Mouse (Mus musculus): ENCODE data around the gene Dab1. TPM values are rescaled to one million over a fixed set of nuclear protein-coding genes. Genes with fewer than 3 reads are reported as not detected.

Dab1 gene
- polyA plus RNA-seq, 1 experiment from 2014 or later = 77.5 TPM

DNA sequence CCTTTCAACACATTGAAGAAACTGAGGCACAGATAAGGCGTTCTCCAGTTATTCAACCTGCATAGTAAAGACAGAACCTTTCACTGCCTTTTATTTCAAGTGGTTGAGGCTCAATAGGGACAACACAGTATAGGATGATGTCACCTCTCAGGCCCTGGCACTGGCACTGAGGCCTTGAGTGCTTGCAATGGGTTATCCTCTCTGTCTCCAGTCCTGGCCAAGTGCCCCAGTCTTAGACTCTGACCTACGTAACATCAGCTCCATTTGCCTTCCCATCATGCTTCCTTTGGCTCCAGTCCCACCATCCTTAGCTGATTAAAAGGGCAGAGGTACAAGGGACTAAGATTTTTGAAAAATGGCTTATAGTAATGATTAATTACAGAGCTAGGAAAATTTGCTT, 220.4 kb downstream of the Dab1 start:
- Histone ChIP-seq H3K27me3 (replicated peaks; ENCODE audit: control insufficient read depth, insufficient read depth, low read length) (no peaks in the 10 kb centered on the region), H3K9ac (ENCODE audit: low read depth, low read length) (no peak overlapping the region), H3K4me1 (ENCODE audit: control insufficient read depth, insufficient read depth, low read depth, low read length) (no peaks in the 10 kb centered on the region), H3K4me3 (ENCODE audit: low read length) (no peak overlapping the region), H3K4me2 (ENCODE audit: low read length) (no peak overlapping the region), H3K9me3 (ENCODE audit: control insufficient read depth, low read length) (no peaks in the 10 kb centered on the region), H3K36me3 (ENCODE audit: control insufficient read depth, insufficient read depth, low read length) (no peaks in the 10 kb centered on the region), H3K27ac (ENCODE audit: low read depth, low read length) (no peak overlapping the region)
- ATAC-seq = no peak
- WGBS = 77% methylated on average over 2 of the region's 2 CpGs

DNA sequence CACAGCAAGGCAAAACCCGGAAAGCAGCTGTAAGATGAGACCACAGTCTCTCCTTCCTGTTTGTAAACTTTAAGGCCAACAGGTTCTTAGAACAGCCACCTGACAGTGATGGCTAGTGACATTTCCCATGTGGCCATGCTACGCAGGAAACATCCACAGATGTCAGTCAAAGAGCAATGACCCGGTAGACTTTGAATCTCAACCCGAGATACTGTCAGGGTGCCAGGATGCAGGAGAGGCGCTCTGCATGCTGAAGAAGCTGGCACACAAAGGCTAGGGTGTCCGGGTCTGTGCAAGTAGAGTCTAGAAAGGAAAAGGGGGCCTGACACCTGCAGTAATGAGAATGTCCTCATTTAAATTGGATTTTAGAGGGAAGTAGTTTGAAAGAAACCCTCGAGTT, 222.0 kb downstream of the Dab1 start:
- Histone ChIP-seq H3K27me3 (replicated peaks; ENCODE audit: control insufficient read depth, insufficient read depth, low read length) (no peaks in the 10 kb centered on the region), H3K4me2 (ENCODE audit: low read length) (no peak overlapping the region), H3K9me3 (ENCODE audit: control insufficient read depth, low read length) (no peaks in the 10 kb centered on the region), H3K4me3 (ENCODE audit: low read length) (no peak overlapping the region), H3K36me3 (ENCODE audit: control insufficient read depth, insufficient read depth, low read length) (no peaks in the 10 kb centered on the region), H3K9ac (ENCODE audit: low read depth, low read length) (no peak overlapping the region), H3K27ac (ENCODE audit: low read depth, low read length) (no peak overlapping the region), H3K4me1 (ENCODE audit: control insufficient read depth, insufficient read depth, low read depth, low read length) (no peaks in the 10 kb centered on the region)
- ATAC-seq = no peak
- WGBS = 48% methylated on average over 7 of the region's 7 CpGs

DNA sequence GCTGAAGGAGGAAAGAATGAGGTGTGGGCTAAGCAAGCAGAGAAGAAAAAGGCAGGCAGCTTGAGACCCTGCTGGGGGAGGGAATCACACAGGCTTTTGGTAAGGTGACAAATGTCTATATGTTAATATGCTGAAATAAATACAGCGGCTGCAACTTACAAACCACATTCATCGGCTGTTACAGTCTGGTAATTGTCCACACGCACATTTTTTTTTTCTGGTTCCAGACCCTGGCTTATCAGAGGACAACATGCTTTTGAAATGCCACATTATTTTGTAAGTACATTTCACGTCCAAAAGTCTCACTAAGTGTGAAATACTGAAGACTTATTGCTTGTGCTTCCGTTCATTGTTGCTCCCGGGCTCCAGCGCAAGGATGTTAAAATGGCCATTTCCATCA, 225.5 kb downstream of the Dab1 start:
- ATAC-seq = no peak
- Histone ChIP-seq H3K9me3 (ENCODE audit: control insufficient read depth, low read length) (no peaks in the 10 kb centered on the region), H3K4me1 (ENCODE audit: control insufficient read depth, insufficient read depth, low read depth, low read length) (no peaks in the 10 kb centered on the region), H3K9ac (ENCODE audit: low read depth, low read length) (no peak overlapping the region), H3K4me3 (ENCODE audit: low read length) (no peak overlapping the region), H3K36me3 (ENCODE audit: control insufficient read depth, insufficient read depth, low read length) (no peaks in the 10 kb centered on the region), H3K4me2 (ENCODE audit: low read length) (no peak overlapping the region), H3K27ac (ENCODE audit: low read depth, low read length) (no peak overlapping the region), H3K27me3 (replicated peaks; ENCODE audit: control insufficient read depth, insufficient read depth, low read length) (no peaks in the 10 kb centered on the region)
- 66% methylated on average over 7 of the region's 7 CpGs for WGBS

DNA sequence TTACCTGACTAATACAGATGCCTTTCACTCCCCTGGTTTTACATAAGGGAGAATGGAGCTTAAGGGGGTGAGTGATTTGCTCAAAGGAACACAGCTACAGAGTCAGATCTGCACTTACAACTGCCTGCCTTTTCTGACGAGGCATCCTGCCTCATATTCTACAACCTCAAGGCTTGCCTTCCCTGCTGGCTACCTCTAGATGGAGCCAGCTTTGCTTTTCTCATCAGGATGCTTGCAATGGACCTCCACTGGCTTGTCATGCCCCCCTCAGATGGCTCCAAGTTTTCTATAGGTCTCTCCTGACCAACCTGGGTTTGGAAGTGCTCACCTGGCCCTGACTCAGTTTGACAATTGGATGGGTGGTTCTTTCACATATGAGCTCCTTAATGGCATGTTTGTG, 238.0 kb downstream of the Dab1 start:
- Histone ChIP-seq H3K9me3 (ENCODE audit: control insufficient read depth, low read length) (no peaks in the 10 kb centered on the region), H3K27me3 (replicated peaks; ENCODE audit: control insufficient read depth, insufficient read depth, low read length) (no peaks in the 10 kb centered on the region), H3K9ac (ENCODE audit: low read depth, low read length) (no peak overlapping the region), H3K36me3 (ENCODE audit: control insufficient read depth, insufficient read depth, low read length) (no peaks in the 10 kb centered on the region), H3K4me3 (ENCODE audit: low read length) (no peak overlapping the region), H3K4me2 (ENCODE audit: low read length) (no peak overlapping the region), H3K27ac (ENCODE audit: low read depth, low read length) (no peak overlapping the region), H3K4me1 (ENCODE audit: control insufficient read depth, insufficient read depth, low read depth, low read length) (no peaks in the 10 kb centered on the region)
- WGBS = 24% methylated on average over 1 of the region's 1 CpGs
- no peak for ATAC-seq

DNA sequence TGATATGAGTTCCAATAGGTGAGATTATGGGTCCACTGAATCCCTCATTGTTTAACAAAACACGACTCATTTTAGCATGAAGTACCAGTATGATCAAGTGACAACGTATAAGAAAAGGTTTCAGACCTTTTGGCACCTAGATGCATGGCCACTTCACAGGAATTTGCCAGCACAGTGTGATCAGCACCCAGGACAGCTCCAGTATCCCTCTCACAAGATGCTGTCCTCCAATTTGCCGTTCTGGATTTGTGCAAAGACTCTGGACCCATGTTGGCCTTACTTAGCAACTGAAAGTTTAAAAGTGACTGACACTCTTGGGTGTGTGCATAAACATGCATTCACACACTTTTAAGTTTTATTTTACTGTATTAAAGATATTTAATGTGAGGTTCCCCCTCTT, 256.4 kb downstream of the Dab1 start:
- 42% methylated on average over 3 of the region's 3 CpGs for WGBS
- Histone ChIP-seq H3K4me3 (ENCODE audit: low read length) (no peak overlapping the region), H3K4me2 (ENCODE audit: low read length) (no peak overlapping the region), H3K9ac (ENCODE audit: low read depth, low read length) (no peak overlapping the region), H3K36me3 (ENCODE audit: control insufficient read depth, insufficient read depth, low read length) (no peaks in the 10 kb centered on the region), H3K9me3 (ENCODE audit: control insufficient read depth, low read length) (no peaks in the 10 kb centered on the region), H3K27ac (ENCODE audit: low read depth, low read length) (no peak overlapping the region), H3K27me3 (replicated peaks; ENCODE audit: control insufficient read depth, insufficient read depth, low read length) (no peaks in the 10 kb centered on the region), H3K4me1 (ENCODE audit: control insufficient read depth, insufficient read depth, low read depth, low read length) (no peaks in the 10 kb centered on the region)
- no peak for ATAC-seq

DNA sequence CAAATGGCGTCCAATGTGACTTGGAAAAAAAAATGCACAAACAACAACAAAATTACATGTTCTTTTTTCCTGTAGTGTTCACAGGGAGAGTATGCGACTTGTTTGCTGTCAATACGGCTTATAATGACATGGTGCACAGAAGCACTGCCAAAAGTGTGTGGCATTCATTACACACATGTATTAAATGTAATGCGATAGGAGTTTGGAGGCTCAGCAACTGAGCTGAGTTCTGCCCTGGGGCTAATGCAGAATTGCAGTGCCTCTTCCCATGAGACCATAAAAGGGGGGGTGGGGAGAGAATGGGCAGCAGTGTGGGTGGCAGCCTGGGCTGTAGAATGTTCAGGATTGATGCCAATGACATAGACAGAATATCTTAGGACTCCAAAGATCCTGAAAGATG, 259.7 kb downstream of the Dab1 start:
- no peak for ATAC-seq
- Histone ChIP-seq H3K27me3 (replicated peaks; ENCODE audit: control insufficient read depth, insufficient read depth, low read length) (no peaks in the 10 kb centered on the region), H3K4me1 (ENCODE audit: control insufficient read depth, insufficient read depth, low read depth, low read length) (no peaks in the 10 kb centered on the region; the same call in 1 of the 2 replicates), H3K4me2 (ENCODE audit: low read length) (no peak overlapping the region), H3K36me3 (ENCODE audit: control insufficient read depth, insufficient read depth, low read length) (no peaks in the 10 kb centered on the region), H3K27ac (ENCODE audit: low read depth, low read length) (no peak overlapping the region), H3K9ac (ENCODE audit: low read depth, low read length) (no peak overlapping the region), H3K4me3 (ENCODE audit: low read length) (no peak overlapping the region), H3K9me3 (ENCODE audit: control insufficient read depth, low read length) (no peaks in the 10 kb centered on the region)
- WGBS = 51% methylated on average over 4 of the region's 4 CpGs

DNA sequence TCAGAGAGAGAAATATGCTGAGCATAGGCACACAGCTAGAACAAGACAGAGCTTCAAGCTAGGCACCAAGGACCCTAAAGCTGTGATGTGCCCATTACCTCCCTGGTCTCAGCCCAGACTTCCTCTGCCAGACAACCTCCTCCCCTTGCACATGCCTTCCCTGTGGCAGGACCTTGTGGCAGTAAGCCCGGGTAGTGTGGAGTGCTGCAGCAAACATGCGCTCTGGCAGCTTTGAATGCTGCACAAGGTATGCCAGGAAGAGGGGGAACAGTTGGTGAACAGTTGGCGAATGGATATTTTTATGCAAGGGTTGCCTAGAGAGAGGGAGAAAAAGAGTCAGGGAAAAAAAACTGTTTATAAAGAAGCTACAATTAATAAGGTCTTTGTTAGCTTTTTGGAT, 262.5 kb downstream of the Dab1 start:
- Histone ChIP-seq H3K9me3 (ENCODE audit: control insufficient read depth, low read length) (no peaks in the 10 kb centered on the region), H3K9ac (ENCODE audit: low read depth, low read length) (no peak overlapping the region), H3K4me3 (ENCODE audit: low read length) (no peak overlapping the region), H3K4me2 (ENCODE audit: low read length) (no peak overlapping the region), H3K27me3 (replicated peaks; ENCODE audit: control insufficient read depth, insufficient read depth, low read length) (no peaks in the 10 kb centered on the region), H3K4me1 (ENCODE audit: control insufficient read depth, insufficient read depth, low read depth, low read length) (no peaks in the 10 kb centered on the region; the same call in 1 of the 2 replicates), H3K36me3 (ENCODE audit: control insufficient read depth, insufficient read depth, low read length) (no peaks in the 10 kb centered on the region), H3K27ac (ENCODE audit: low read depth, low read length) (no peak overlapping the region)
- peak; percentile 92 for ATAC-seq
- 46% methylated on average over 3 of the region's 3 CpGs for WGBS

DNA sequence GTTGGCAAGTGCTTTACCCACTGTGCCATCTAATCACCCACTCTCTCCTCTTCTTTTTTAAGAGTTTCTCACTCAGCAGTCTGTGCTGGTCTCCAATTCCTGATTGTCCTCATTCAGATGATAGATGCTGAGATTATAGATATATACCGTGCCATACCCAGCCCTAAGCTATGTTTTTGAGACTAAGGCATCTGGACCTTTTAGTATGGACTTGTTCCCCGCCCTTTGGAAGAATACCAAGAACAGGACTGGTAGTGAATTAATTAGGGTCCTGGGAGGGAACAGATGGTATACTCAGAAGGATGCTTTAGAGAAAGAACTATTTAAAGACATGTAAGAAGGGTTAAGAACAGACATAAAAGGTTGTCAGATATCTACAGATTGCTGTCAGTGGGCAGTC, 268.9 kb downstream of the Dab1 start:
- no peaks in the 10 kb centered on the region for H3K27me3 ChIP-seq (replicated peaks; ENCODE audit: control insufficient read depth, insufficient read depth, low read length)
- H3K27ac ChIP-seq (ENCODE audit: low read depth, low read length) = no peak overlapping the region
- no peak for ATAC-seq
- H3K9me3 ChIP-seq (ENCODE audit: control insufficient read depth, low read length) = no peaks in the 10 kb centered on the region
- 57% methylated on average over 2 of the region's 2 CpGs for WGBS
- H3K4me1 ChIP-seq (ENCODE audit: control insufficient read depth, insufficient read depth, low read depth, low read length) = no peaks in the 10 kb centered on the region
- no peak overlapping the region for H3K9ac ChIP-seq (ENCODE audit: low read depth, low read length)
- no peaks in the 10 kb centered on the region for H3K36me3 ChIP-seq (ENCODE audit: control insufficient read depth, insufficient read depth, low read length)
- H3K4me3 ChIP-seq (ENCODE audit: low read length) = no peak overlapping the region
- H3K4me2 ChIP-seq (ENCODE audit: low read length) = no peak overlapping the region

DNA sequence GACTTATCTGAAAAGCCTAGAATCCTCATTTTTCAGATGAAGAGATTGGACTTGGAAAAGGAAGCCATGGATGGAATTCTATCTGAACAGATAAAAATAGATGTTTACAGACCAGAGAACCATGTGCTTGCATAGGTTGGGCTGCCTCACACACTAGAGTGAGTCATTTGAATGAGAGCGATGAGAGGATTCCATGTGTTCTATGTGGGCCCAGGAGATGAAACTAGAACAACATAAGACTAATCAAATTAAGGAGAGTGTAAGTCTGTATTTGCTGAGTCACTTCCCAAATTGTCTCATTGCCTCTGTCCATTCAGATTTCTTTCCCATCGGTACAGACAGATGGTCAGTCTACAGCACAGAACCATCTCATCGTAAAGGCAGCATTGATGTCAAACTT, 270.0 kb downstream of the Dab1 start:
- 89% methylated on average over 3 of the region's 3 CpGs for WGBS
- Histone ChIP-seq H3K9ac (ENCODE audit: low read depth, low read length) (no peak overlapping the region), H3K4me1 (ENCODE audit: control insufficient read depth, insufficient read depth, low read depth, low read length) (no peaks in the 10 kb centered on the region), H3K27ac (ENCODE audit: low read depth, low read length) (no peak overlapping the region), H3K9me3 (ENCODE audit: control insufficient read depth, low read length) (no peaks in the 10 kb centered on the region), H3K4me3 (ENCODE audit: low read length) (no peak overlapping the region), H3K4me2 (ENCODE audit: low read length) (no peak overlapping the region), H3K36me3 (ENCODE audit: control insufficient read depth, insufficient read depth, low read length) (no peaks in the 10 kb centered on the region), H3K27me3 (replicated peaks; ENCODE audit: control insufficient read depth, insufficient read depth, low read length) (no peaks in the 10 kb centered on the region)
- no peak for ATAC-seq

DNA sequence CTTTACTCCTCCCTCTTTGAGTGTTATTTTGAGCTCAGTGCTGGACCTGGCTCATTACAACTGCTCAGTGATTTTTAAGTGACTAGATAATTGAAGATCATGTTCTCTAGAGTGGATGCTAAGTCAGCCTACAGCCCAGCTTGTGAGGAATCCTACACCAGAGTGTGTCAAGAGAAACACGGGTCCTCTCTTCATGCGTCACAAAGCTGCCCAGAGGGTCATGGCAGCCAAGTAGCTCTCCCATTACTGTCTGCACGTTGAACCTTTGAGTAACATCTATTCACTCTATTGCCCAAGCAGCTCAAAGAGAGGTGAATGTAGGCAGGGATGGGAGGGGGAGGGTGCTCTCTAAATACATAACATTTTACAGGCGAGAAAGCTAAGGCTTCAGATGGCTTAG, 277.6 kb downstream of the Dab1 start:
- Histone ChIP-seq H3K4me3 (ENCODE audit: low read length) (no peak overlapping the region), H3K27me3 (replicated peaks; ENCODE audit: control insufficient read depth, insufficient read depth, low read length) (no peaks in the 10 kb centered on the region), H3K27ac (ENCODE audit: low read depth, low read length) (no peak overlapping the region), H3K4me1 (ENCODE audit: control insufficient read depth, insufficient read depth, low read depth, low read length) (no peaks in the 10 kb centered on the region), H3K9ac (ENCODE audit: low read depth, low read length) (no peak overlapping the region), H3K9me3 (ENCODE audit: control insufficient read depth, low read length) (no peaks in the 10 kb centered on the region), H3K4me2 (ENCODE audit: low read length) (no peak overlapping the region), H3K36me3 (ENCODE audit: control insufficient read depth, insufficient read depth, low read length) (no peaks in the 10 kb centered on the region)
- 78% methylated on average over 4 of the region's 4 CpGs for WGBS
- no peak for ATAC-seq
